Mouse (Mus musculus) regulatory T cell (primary cell): ENCODE results near the gene Dock1.

ENCODE experiments used
- in situ Hi-C: fragments of 300-600 bp; cut with MboI, MseI; formaldehyde crosslinking; loops from one replicate; pipeline ENCODE4 v1.15.1; 2025; ENCODE audit warnings: high pct_unique_total_duplicates

Gene Dock1

GRCm38 (mm10) chr7:135150926-135151325 is 480.5 kb downstream of the Dock1 start:
- in situ Hi-C loops = no loop called here

GRCm38 (mm10) chr7:135157571-135157970 is 487.1 kb downstream of the Dock1 start:
- in situ Hi-C loops = no loop called here

GRCm38 (mm10) chr7:135158381-135158780 is 487.9 kb downstream of the Dock1 start:
- in situ Hi-C loops = no loop called here

- in situ Hi-C loops = no loop called here
Observed at GRCm38 (mm10) chr7:135159606-135160005, 489.2 kb downstream of the Dock1 start.

- in situ Hi-C loops = no loop called here
Observed at GRCm38 (mm10) chr7:135165155-135165554, 494.7 kb downstream of the Dock1 start.

- in situ Hi-C loops = no loop called here
Observed at GRCm38 (mm10) chr7:135169936-135170335, 499.5 kb downstream of the Dock1 start.

GRCm38 (mm10) chr7:135172219-135172618 is 501.8 kb downstream of the Dock1 start:
- in situ Hi-C loops = no loop called here

- in situ Hi-C loops = no loop called here
Observed at GRCm38 (mm10) chr7:135194190-135194589, 523.7 kb downstream of the Dock1 start.

- in situ Hi-C loops = no loop called here
Observed at GRCm38 (mm10) chr7:135195631-135196030, 525.2 kb downstream of the Dock1 start.

GRCm38 (mm10) chr7:135196828-135197227 is 526.4 kb downstream of the Dock1 start:
- in situ Hi-C loops = no loop called here

- in situ Hi-C loops = no loop called here
Observed at GRCm38 (mm10) chr7:135203920-135204319, 533.5 kb downstream of the Dock1 start.

- in situ Hi-C loops = no loop called here
Observed at GRCm38 (mm10) chr7:135205111-135205510, 534.7 kb downstream of the Dock1 start.

GRCm38 (mm10) chr7:135208947-135209567 is 538.6 kb downstream of the Dock1 start:
- in situ Hi-C loops = no loop called here

- in situ Hi-C loops = no loop called here
Observed at GRCm38 (mm10) chr7:135210296-135210695, 539.8 kb downstream of the Dock1 start.

- in situ Hi-C loops = no loop called here
Observed at GRCm38 (mm10) chr7:135210831-135211230, 540.4 kb downstream of the Dock1 start.

- in situ Hi-C loops = no loop called here
Observed at GRCm38 (mm10) chr7:135212505-135212904, 542.1 kb downstream of the Dock1 start.

- in situ Hi-C loops = no loop called here
Observed at GRCm38 (mm10) chr7:135221475-135221874, 551.0 kb downstream of the Dock1 start.
